Mouse (Mus musculus) limb, embryonic 12.5 days (tissue): Measurements from ENCODE around the gene Stoml1. TPM values are rescaled to one million over a fixed set of nuclear protein-coding genes. Genes with fewer than 3 reads are reported as not detected.
"Not testable (repeated sequence)": the region's sequence is repeated elsewhere in the genome, so short reads cannot be mapped to it uniquely, and the experiment has no call there.

Experiments
- ATAC-seq: fragments of 200-750 bp; cut with Nextera tagmentation; 2 replicates; pipeline ENCODE4 v1.8.0; 2017; ENCODE audit warnings: low read depth, moderate TSS enrichment; ENCODE audit not compliant: insufficient number of reproducible peaks, insufficient read depth, low FRiP score, low TSS enrichment
- H3K27ac ChIP-seq: fragments of 300-500 bp; sonication (generic); 2 replicates; pipeline ENCODE4 v1.5.1; 2016; ENCODE audit warnings: mild to moderate bottlenecking, moderate library complexity
- H3K27me3 ChIP-seq: fragments of 300-500 bp; sonication (generic); 2 replicates; pipeline ENCODE4 v1.6.1; 2016; ENCODE audit warnings: mild to moderate bottlenecking, moderate library complexity
- H3K36me3 ChIP-seq: fragments of 300-500 bp; sonication (generic); 2 replicates; pipeline ENCODE4 v1.6.1; 2016; ENCODE audit warnings: mild to moderate bottlenecking, moderate library complexity
- H3K4me1 ChIP-seq: fragments of 300-500 bp; sonication (generic); replicated peaks from 2 replicates; pipeline ENCODE4 v1.6.1; 2016
- H3K4me2 ChIP-seq: fragments of 300-500 bp; sonication (generic); 2 replicates; pipeline ENCODE4 v1.6.1; 2016; ENCODE audit warnings: mild to moderate bottlenecking, moderate library complexity
- H3K4me3 ChIP-seq: fragments of 300-500 bp; sonication (generic); replicated peaks from 2 replicates; pipeline ENCODE4 v1.5.1; 2016; ENCODE audit warnings: mild to moderate bottlenecking
- H3K9ac ChIP-seq: fragments of 300-500 bp; sonication (generic); replicated peaks from 2 replicates; pipeline ENCODE4 v1.6.1; 2016; ENCODE audit warnings: mild to moderate bottlenecking, moderate library complexity
- H3K9me3 ChIP-seq: fragments of 300-500 bp; sonication (generic); 2 replicates; pipeline ENCODE4 v1.6.1; 2016; ENCODE audit warnings: mild to moderate bottlenecking, moderate library complexity
- WGBS: fragments of 180-500 bp; shearing (Covaris S2); methylation state at CpG from one replicate; pipeline ENCODE4 v1.1.7; 2016; 5-methylcytosine and 5-hydroxymethylcytosine counted together
- polyA plus RNA-seq: library from polyadenylated mRNA; unstranded; fragments of >200 nt; fragmentation: Nextera tagmentation; extraction: Ambion mirVana; gene quantifications from 2 replicates; pipeline ENCODE4 v1.2.1, GENCODE M21; 2016

Stoml1 gene
- polyA plus RNA-seq, 1 experiment from 2014 or later = 33.6 TPM

- no peak overlapping the region for H3K4me2 ChIP-seq
- no peak for ATAC-seq
- 88% methylated on average over 5 of the region's 5 CpGs for WGBS
- H3K9ac ChIP-seq = no peak overlapping the region
- no peak overlapping the region for H3K27ac ChIP-seq
- no peaks in the 10 kb centered on the region for H3K9me3 ChIP-seq
- H3K4me1 ChIP-seq = peaks cover 10% of the 10 kb centered on the region
- H3K36me3 ChIP-seq = peaks cover 39% of the 10 kb centered on the region
- H3K4me3 ChIP-seq = no peak overlapping the region
- no peaks in the 10 kb centered on the region for H3K27me3 ChIP-seq
These were observed 9.5 kb downstream of the Stoml1 start for GRCm38 (mm10) chr9:58262507-58262906.

GRCm38 (mm10) chr9:58265368-58265767, 12.4 kb downstream of the Stoml1 start:
- Histone ChIP-seq H3K27ac (no peak overlapping the region), H3K27me3 (no peaks in the 10 kb centered on the region), H3K9ac (no peak overlapping the region), H3K4me2 (no peak overlapping the region), H3K36me3 (peaks cover 22% of the 10 kb centered on the region), H3K9me3 (no peaks in the 10 kb centered on the region), H3K4me1 (peaks cover 10% of the 10 kb centered on the region), H3K4me3 (no peak overlapping the region)
- 79% methylated on average over 3 of the region's 3 CpGs for WGBS
- ATAC-seq = no peak

GRCm38 (mm10) chr9:58266571-58267011, 13.6 kb downstream of the Stoml1 start:
- Histone ChIP-seq H3K4me2 (no peak overlapping the region), H3K4me3 (no peak overlapping the region), H3K36me3 (peaks cover 14% of the 10 kb centered on the region), H3K4me1 (peaks cover 10% of the 10 kb centered on the region), H3K9ac (no peak overlapping the region), H3K27ac (peak overlapping the region; percentile 64), H3K27me3 (no peaks in the 10 kb centered on the region), H3K9me3 (no peaks in the 10 kb centered on the region)
- ATAC-seq = no peak
- WGBS = 36% methylated on average over 4 of the region's 4 CpGs

GRCm38 (mm10) chr9:58267046-58267445, 14.1 kb downstream of the Stoml1 start:
- Histone ChIP-seq H3K4me3 (no peak overlapping the region), H3K27me3 (no peaks in the 10 kb centered on the region), H3K4me1 (peaks cover 10% of the 10 kb centered on the region), H3K36me3 (peaks cover 9% of the 10 kb centered on the region), H3K27ac (peak overlapping the region; percentile 64), H3K4me2 (no peak overlapping the region), H3K9me3 (no peaks in the 10 kb centered on the region), H3K9ac (no peak overlapping the region)
- ATAC-seq = no peak
- WGBS = 89% methylated on average over 3 of the region's 3 CpGs

GRCm38 (mm10) chr9:58268384-58269313, 15.7 kb downstream of the Stoml1 start:
- H3K4me2 ChIP-seq = no peak overlapping the region
- 55% methylated on average over 12 of the region's 12 CpGs for WGBS
- no peaks in the 10 kb centered on the region for H3K27me3 ChIP-seq
- no peak for ATAC-seq
- no peak overlapping the region for H3K9ac ChIP-seq
- H3K27ac ChIP-seq = no peak overlapping the region
- H3K9me3 ChIP-seq = no peaks in the 10 kb centered on the region
- H3K4me1 ChIP-seq = peaks cover 10% of the 10 kb centered on the region
- H3K36me3 ChIP-seq = no peaks in the 10 kb centered on the region; the same call in 1 of the 2 replicates
- no peak overlapping the region for H3K4me3 ChIP-seq

GRCm38 (mm10) chr9:58270081-58270480, 17.1 kb downstream of the Stoml1 start:
- Histone ChIP-seq H3K4me3 (no peak overlapping the region), H3K4me2 (no peak overlapping the region), H3K9me3 (no peaks in the 10 kb centered on the region), H3K36me3 (no peaks in the 10 kb centered on the region), H3K27ac (no peak overlapping the region), H3K9ac (no peak overlapping the region), H3K4me1 (peaks cover 20% of the 10 kb centered on the region), H3K27me3 (no peaks in the 10 kb centered on the region)
- WGBS = 41% methylated on average over 3 of the region's 3 CpGs
- ATAC-seq = no peak

GRCm38 (mm10) chr9:58271109-58271508, 18.1 kb downstream of the Stoml1 start:
- Histone ChIP-seq H3K4me2 (no peak overlapping the region), H3K4me1 (peaks cover 26% of the 10 kb centered on the region), H3K27ac (no peak overlapping the region), H3K4me3 (no peak overlapping the region), H3K36me3 (no peaks in the 10 kb centered on the region), H3K9ac (no peak overlapping the region), H3K9me3 (no peaks in the 10 kb centered on the region), H3K27me3 (no peaks in the 10 kb centered on the region)
- WGBS = 91% methylated on average over 3 of the region's 3 CpGs
- no peak for ATAC-seq

GRCm38 (mm10) chr9:58271551-58271950, 18.6 kb downstream of the Stoml1 start:
- not testable (repeated sequence) for H3K27ac ChIP-seq, H3K9me3 ChIP-seq, H3K27me3 ChIP-seq, H3K4me2 ChIP-seq, ATAC-seq, H3K9ac ChIP-seq, H3K36me3 ChIP-seq, H3K4me3 ChIP-seq
- peaks cover 21% of the 10 kb centered on the region for H3K4me1 ChIP-seq
- WGBS = 94% methylated on average over 9 of the region's 9 CpGs

GRCm38 (mm10) chr9:58272068-58272541, 19.1 kb downstream of the Stoml1 start:
- H3K36me3 ChIP-seq = no peaks in the 10 kb centered on the region
- ATAC-seq = no peak
- H3K9ac ChIP-seq = no peak overlapping the region
- 71% methylated on average over 2 of the region's 2 CpGs for WGBS
- H3K4me1 ChIP-seq = peaks cover 17% of the 10 kb centered on the region
- H3K27ac ChIP-seq = no peak overlapping the region
- no peak overlapping the region for H3K4me2 ChIP-seq
- no peak overlapping the region for H3K4me3 ChIP-seq
- H3K9me3 ChIP-seq = no peaks in the 10 kb centered on the region
- H3K27me3 ChIP-seq = no peaks in the 10 kb centered on the region

GRCm38 (mm10) chr9:58272855-58273254, 19.9 kb downstream of the Stoml1 start:
- H3K4me2 ChIP-seq = no peak overlapping the region
- H3K27ac ChIP-seq = no peak overlapping the region
- H3K27me3 ChIP-seq = no peaks in the 10 kb centered on the region
- H3K9me3 ChIP-seq = no peaks in the 10 kb centered on the region
- no peak overlapping the region for H3K4me3 ChIP-seq
- no peak for ATAC-seq
- WGBS = 80% methylated on average over 9 of the region's 9 CpGs
- H3K4me1 ChIP-seq = peaks cover 17% of the 10 kb centered on the region
- no peak overlapping the region for H3K9ac ChIP-seq
- H3K36me3 ChIP-seq = no peaks in the 10 kb centered on the region

GRCm38 (mm10) chr9:58274101-58274604, 21.2 kb downstream of the Stoml1 start:
- Histone ChIP-seq H3K36me3 (no peaks in the 10 kb centered on the region), H3K27me3 (no peaks in the 10 kb centered on the region), H3K9ac (no peak overlapping the region), H3K4me2 (no peak overlapping the region), H3K9me3 (no peaks in the 10 kb centered on the region), H3K4me3 (no peak overlapping the region), H3K27ac (peak overlapping the region; percentile 83), H3K4me1 (peaks cover 17% of the 10 kb centered on the region)
- WGBS = 77% methylated on average over 7 of the region's 7 CpGs
- no peak for ATAC-seq
